Mouse (Mus musculus) ES-E14 (cell line): Measurements from ENCODE around the gene Hbp1.

ENCODE experiments used
- ZC3H11A ChIP-seq: IDR thresholded peaks from 2 replicates; pipeline ENCODE4 v1.6.1; 2012; ENCODE audit warnings: low read depth, mild to moderate bottlenecking, inconsistent platforms, low read length, borderline replicate concordance
- ZNF384 ChIP-seq: IDR thresholded peaks from 2 replicates; pipeline ENCODE4 v1.6.1; 2012; ENCODE audit warnings: low read depth, low read length, inconsistent platforms

DNA sequence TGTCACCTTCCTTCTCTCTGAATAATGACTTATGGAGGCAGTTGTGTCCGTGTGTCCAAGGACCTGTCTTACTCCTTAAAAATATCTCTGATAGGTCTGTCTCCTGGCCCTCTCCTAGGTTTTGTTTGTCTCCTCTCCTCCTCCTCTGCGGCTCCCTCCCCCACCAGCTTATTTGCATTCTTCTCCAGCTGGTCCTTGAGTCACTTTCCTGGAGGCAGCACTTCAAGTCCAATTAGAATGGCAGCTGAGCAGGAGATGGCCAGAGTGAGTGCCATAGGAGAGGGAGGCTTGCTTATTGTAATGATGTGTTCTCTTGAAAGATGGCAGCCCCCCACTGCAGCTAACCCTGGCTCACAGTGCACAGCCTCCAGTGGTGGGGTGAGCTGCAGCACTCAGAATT lies 54.4 kb downstream of the Hbp1 start:
- TF ChIP-seq ZNF384, result no peak
- no peak for TF ChIP-seq ZC3H11A
